Mouse (Mus musculus): ENCODE data around the gene Trappc6b. TPM values are rescaled to one million over a fixed set of nuclear protein-coding genes. Genes with fewer than 3 reads are reported as not detected.

Trappc6b gene
- polyA plus RNA-seq, 1 experiment, result 9.5 TPM

GRCm38 (mm10) chr12:59039162-59039970, 21.9 kb downstream of the Trappc6b start:
- no peak overlapping the region for H3K4me3 ChIP-seq (replicated peaks)

GRCm38 (mm10) chr12:59032101-59032500, 29.2 kb downstream of the Trappc6b start:
- no peaks in the 10 kb centered on the region; the same call in 1 of the 2 replicates for H3K4me1 ChIP-seq (ENCODE audit: control insufficient read depth)
- peaks cover 21% of the 10 kb centered on the region for H3K36me3 ChIP-seq (ENCODE audit: control insufficient read depth)
- H3K4me3 ChIP-seq (replicated peaks), result no peak overlapping the region
- no peaks in the 10 kb centered on the region for H3K27me3 ChIP-seq (ENCODE audit: control insufficient read depth)
- no peak for TF ChIP-seq TAL1 (IDR thresholded peaks at IDR 0.05; ENCODE audit: low read length)
- TF ChIP-seq GATA1 (IDR thresholded peaks at IDR 0.05; ENCODE audit: low read length), result no peak
- H3K9me3 ChIP-seq (ENCODE audit: control insufficient read depth, low read length), result no peaks in the 10 kb centered on the region

More at GRCm38 (mm10) chr12:59039162-59039970, 21.9 kb downstream of the Trappc6b start:
- Histone ChIP-seq H3K4me1 (ENCODE audit: control insufficient read depth) (peaks cover 23% of the 10 kb centered on the region), H3K36me3 (ENCODE audit: control insufficient read depth) (peaks cover 27% of the 10 kb centered on the region), H3K9me3 (ENCODE audit: control insufficient read depth, low read length) (no peaks in the 10 kb centered on the region), H3K27me3 (ENCODE audit: control insufficient read depth) (no peaks in the 10 kb centered on the region)
- TF ChIP-seq TAL1 (IDR thresholded peaks at IDR 0.05; ENCODE audit: low read length) (no peak), GATA1 (IDR thresholded peaks at IDR 0.05; ENCODE audit: low read length) (no peak)

- TF ChIP-seq TAL1 (IDR thresholded peaks at IDR 0.05; ENCODE audit: low read length) (no peak), GATA1 (IDR thresholded peaks at IDR 0.05; ENCODE audit: low read length) (no peak)
- H3K36me3 ChIP-seq (ENCODE audit: control insufficient read depth), result peaks cover 90% of the 10 kb centered on the region
- H3K4me1 ChIP-seq (ENCODE audit: control insufficient read depth), result peaks cover under 1% of the 10 kb centered on the region; the same call in 1 of the 2 replicates
- H3K27me3 ChIP-seq (ENCODE audit: control insufficient read depth), result no peaks in the 10 kb centered on the region
- no peak overlapping the region for H3K4me3 ChIP-seq (replicated peaks)
- no peaks in the 10 kb centered on the region for H3K9me3 ChIP-seq (ENCODE audit: control insufficient read depth, low read length)
These were observed 40.0 kb downstream of the Trappc6b start for GRCm38 (mm10) chr12:59021306-59021705.

- Histone ChIP-seq H3K4me1 (ENCODE audit: control insufficient read depth) (peaks cover 10% of the 10 kb centered on the region), H3K4me3 (replicated peaks) (no peak overlapping the region), H3K27me3 (ENCODE audit: control insufficient read depth) (no peaks in the 10 kb centered on the region), H3K36me3 (ENCODE audit: control insufficient read depth) (peaks cover 90% of the 10 kb centered on the region), H3K9me3 (ENCODE audit: control insufficient read depth, low read length) (no peaks in the 10 kb centered on the region)
- no peak for TF ChIP-seq GATA1 (IDR thresholded peaks at IDR 0.05; ENCODE audit: low read length)
- no peak for TF ChIP-seq TAL1 (IDR thresholded peaks at IDR 0.05; ENCODE audit: low read length)
These were observed 41.4 kb downstream of the Trappc6b start for GRCm38 (mm10) chr12:59019891-59020290.

GRCm38 (mm10) chr12:59017970-59018369, 43.3 kb downstream of the Trappc6b start:
- no peak for TF ChIP-seq TAL1 (IDR thresholded peaks at IDR 0.05; ENCODE audit: low read length)
- no peak for TF ChIP-seq GATA1 (IDR thresholded peaks at IDR 0.05; ENCODE audit: low read length)
- Histone ChIP-seq H3K4me1 (ENCODE audit: control insufficient read depth) (peaks cover 20% of the 10 kb centered on the region), H3K36me3 (ENCODE audit: control insufficient read depth) (peaks cover 79% of the 10 kb centered on the region), H3K9me3 (ENCODE audit: control insufficient read depth, low read length) (no peaks in the 10 kb centered on the region), H3K4me3 (replicated peaks) (no peak overlapping the region), H3K27me3 (ENCODE audit: control insufficient read depth) (no peaks in the 10 kb centered on the region)

- Histone ChIP-seq H3K4me3 (replicated peaks) (peak within 1 kb of the TSS; percentile 88), H3K4me1 (ENCODE audit: control insufficient read depth) (peaks cover 46% of the 10 kb centered on the region), H3K9me3 (ENCODE audit: control insufficient read depth, low read length) (no peaks in the 10 kb centered on the region), H3K27me3 (ENCODE audit: control insufficient read depth) (no peaks in the 10 kb centered on the region), H3K36me3 (ENCODE audit: control insufficient read depth) (peaks cover 43% of the 10 kb centered on the region)
- TF ChIP-seq GATA1 (IDR thresholded peaks at IDR 0.05; ENCODE audit: low read length), result no peak
- TF ChIP-seq TAL1 (IDR thresholded peaks at IDR 0.05; ENCODE audit: low read length), result no peak
These were observed 48.0 kb downstream of the Trappc6b start, which contains the start of gene Gemin2 for GRCm38 (mm10) chr12:59013234-59013633. Gene Gemin2, plus strand, starts transcription at chr12:59013393.

- Histone ChIP-seq H3K27me3 (ENCODE audit: control insufficient read depth) (no peaks in the 10 kb centered on the region), H3K36me3 (ENCODE audit: control insufficient read depth) (peaks cover 38% of the 10 kb centered on the region), H3K4me3 (replicated peaks) (peak overlapping the region; percentile 88), H3K4me1 (ENCODE audit: control insufficient read depth) (peaks cover 46% of the 10 kb centered on the region), H3K9me3 (ENCODE audit: control insufficient read depth, low read length) (no peaks in the 10 kb centered on the region)
- TF ChIP-seq TAL1 (IDR thresholded peaks at IDR 0.05; ENCODE audit: low read length), result no peak
These were observed 48.6 kb downstream of the Trappc6b start for GRCm38 (mm10) chr12:59012710-59013091.

- Histone ChIP-seq H3K27me3 (ENCODE audit: control insufficient read depth) (no peaks in the 10 kb centered on the region), H3K9me3 (ENCODE audit: control insufficient read depth, low read length) (no peaks in the 10 kb centered on the region), H3K4me1 (ENCODE audit: control insufficient read depth) (peaks cover 46% of the 10 kb centered on the region), H3K36me3 (ENCODE audit: control insufficient read depth) (peaks cover 33% of the 10 kb centered on the region), H3K4me3 (replicated peaks) (peak within 1 kb of the TSS; percentile 88)
- TF ChIP-seq GATA1 (IDR thresholded peaks at IDR 0.05; ENCODE audit: low read length), result no peak
- no peak for TF ChIP-seq TAL1 (IDR thresholded peaks at IDR 0.05; ENCODE audit: low read length)
These were observed 49.2 kb downstream of the Trappc6b start, which contains the start of gene Sec23a for GRCm38 (mm10) chr12:59011844-59012709. Gene Sec23a, minus strand, starts transcription at chr12:59012017.
